Mouse (Mus musculus) embryonic fibroblast, embryonic 13.5 days (primary cell): ENCODE data around the gene Tesmin.

Source experiments
- CTCF ChIP-seq: IDR thresholded peaks from 2 replicates; pipeline ENCODE4 v1.5.1; 2011; ENCODE audit warnings: mild to moderate bottlenecking, control low read depth, low read length, moderate library complexity, borderline replicate concordance; ENCODE audit not compliant: insufficient read depth
- POLR2A ChIP-seq: IDR thresholded peaks from 2 replicates; pipeline ENCODE4 v1.6.1; 2011; ENCODE audit warnings: low read depth, mild to moderate bottlenecking, control low read depth, low read length, moderate library complexity

- TF ChIP-seq CTCF: no peak
- no peak for TF ChIP-seq POLR2A
Observed at GRCm38 (mm10) chr19:3440667-3441066, 52.0 kb downstream of the Tesmin start.
